Mouse (Mus musculus): ENCODE measurements around the gene Zfp937. TPM values are rescaled to one million over a fixed set of nuclear protein-coding genes. Genes with fewer than 3 reads are reported as not detected.

Gene Zfp937
- polyA plus RNA-seq, 1 experiment from 2014 or later: 11.3 TPM

Other genes with a start within 250 kb of the Zfp937 start
- 6.7 and 7.2 TPM in 2 replicates for gene Zfp120, start 81.4 kb upstream of the Zfp937 start, polyA plus RNA-seq (2015; fragmentation: Nextera tagmentation; extraction: Ambion mirVana)
- gene Gm10770, start 38.4 kb upstream of the Zfp937 start, polyA plus RNA-seq (2015; fragmentation: Nextera tagmentation; extraction: Ambion mirVana): not detected in 2 replicates
- gene Gm14139, start 36.3 kb upstream of the Zfp937 start, polyA plus RNA-seq (2015; fragmentation: Nextera tagmentation; extraction: Ambion mirVana): not detected in 2 replicates
- 6.4 and 7.4 TPM in 2 replicates for gene Gm21994, start 37.5 kb downstream of the Zfp937 start, polyA plus RNA-seq (2015; fragmentation: Nextera tagmentation; extraction: Ambion mirVana)
- gene Gm14124, start 39.4 kb downstream of the Zfp937 start, polyA plus RNA-seq (2015; fragmentation: Nextera tagmentation; extraction: Ambion mirVana): 0.09 TPM in 1 of 2 replicates, not detected in the other
- 4.0 and 4.7 TPM in 2 replicates for gene Gm10130, start 105.6 kb downstream of the Zfp937 start, polyA plus RNA-seq (2015; fragmentation: Nextera tagmentation; extraction: Ambion mirVana)
- gene 3300002I08Rik, start 144.7 kb downstream of the Zfp937 start, polyA plus RNA-seq (2015; fragmentation: Nextera tagmentation; extraction: Ambion mirVana): 9.4 and 11.7 TPM in 2 replicates
- 9.2 and 10.7 TPM in 2 replicates for gene Zfp442, start 233.4 kb downstream of the Zfp937 start, polyA plus RNA-seq (2015; fragmentation: Nextera tagmentation; extraction: Ambion mirVana)